Mouse (Mus musculus) heart, embryonic 14.5 days (tissue): ENCODE results near the gene Capn15. TPM values are rescaled to one million over a fixed set of nuclear protein-coding genes. Genes with fewer than 3 reads are reported as not detected.

Experiments used
- ATAC-seq: fragments of 200-750 bp; cut with Nextera tagmentation; 2 replicates; pipeline ENCODE4 v1.8.0; 2017; ENCODE audit warnings: low read depth, moderate TSS enrichment; ENCODE audit not compliant: insufficient number of reproducible peaks, insufficient read depth, low FRiP score
- H3K27ac ChIP-seq, 2 experiments: fragments of 200-500 bp in 1 of 2; fragments of 300-500 bp in 1 of 2; sonication (generic) in 1 of 2; replicated peaks in 1 of 2; 2 replicates each; pipeline ENCODE4 v1.5.1; 2012 to 2014; ENCODE audit warnings: low read depth in 2 of 2, low read length in 2 of 2, control low read depth in 1 of 2, mild to moderate bottlenecking in 1 of 2, mixed read lengths in 1 of 2; ENCODE audit not compliant: control insufficient read depth in 1 of 2, insufficient read depth in 1 of 2
- H3K27me3 ChIP-seq: fragments of 300-500 bp; sonication (generic); 2 replicates; pipeline ENCODE4 v1.6.1; 2014; ENCODE audit warnings: mild to moderate bottlenecking, low read length, control low read depth; ENCODE audit not compliant: control insufficient read depth, insufficient read depth
- H3K36me3 ChIP-seq: fragments of 300-500 bp; sonication (generic); 2 replicates; pipeline ENCODE4 v1.6.1; 2014; ENCODE audit warnings: mild to moderate bottlenecking, control low read depth, low read length, mixed read lengths; ENCODE audit not compliant: control insufficient read depth, insufficient read depth
- H3K4me1 ChIP-seq, 2 experiments: fragments of 200-500 bp in 1 of 2; fragments of 300-500 bp in 1 of 2; sonication (generic) in 1 of 2; 2 replicates each; pipeline ENCODE4 v1.6.1; 2012 to 2014; ENCODE audit warnings: low read length in 2 of 2, control low read depth in 1 of 2, mixed read lengths in 1 of 2; ENCODE audit not compliant: control insufficient read depth in 2 of 2, insufficient read depth in 2 of 2
- H3K4me2 ChIP-seq: fragments of 300-500 bp; sonication (generic); 2 replicates; pipeline ENCODE4 v1.6.1; 2014; ENCODE audit warnings: mild to moderate bottlenecking, low read length
- H3K4me3 ChIP-seq, 2 experiments: fragments of 200-500 bp in 1 of 2; fragments of 300-500 bp in 1 of 2; sonication (generic) in 1 of 2; 2 replicates each; pipeline ENCODE4 v1.5.1; 2012 to 2014; ENCODE audit warnings: low read length in 2 of 2, mild to moderate bottlenecking in 2 of 2, control low read depth in 1 of 2, low read depth in 1 of 2, moderate library complexity in 1 of 2; ENCODE audit not compliant: control insufficient read depth in 1 of 2, insufficient read depth in 1 of 2
- H3K9ac ChIP-seq: fragments of 300-500 bp; sonication (generic); 2 replicates; pipeline ENCODE4 v1.6.1; 2014; ENCODE audit warnings: mild to moderate bottlenecking, low read length
- H3K9me3 ChIP-seq: fragments of 300-500 bp; sonication (generic); 2 replicates; pipeline ENCODE4 v1.6.1; 2016; ENCODE audit warnings: low read length, control low read depth; ENCODE audit not compliant: control insufficient read depth
- WGBS: fragments of 180-500 bp; shearing (Covaris S2); extraction: QIAGEN DNeasy Blood & Tissue Kit; methylation state at CpG from one replicate; pipeline ENCODE4 v1.1.7; 2014; 5-methylcytosine and 5-hydroxymethylcytosine counted together
- polyA plus RNA-seq: library from polyadenylated mRNA; unstranded; fragments of >200 nt; fragmentation: Nextera tagmentation; extraction: Ambion mirVana; gene quantifications from 2 replicates; pipeline ENCODE4 v1.2.1, GENCODE M21; 2014

The Capn15 gene
- polyA plus RNA-seq, 1 experiment from 2014 or later, result 11.3 TPM

- Histone ChIP-seq H3K9ac (no peak overlapping the region), H3K27ac (no peak overlapping the region), H3K36me3 (peaks cover 7% of the 10 kb centered on the region), H3K27me3 (no peaks in the 10 kb centered on the region), H3K4me2 (no peak overlapping the region), H3K4me3 (no peak overlapping the region), H3K9me3 (no peaks in the 10 kb centered on the region), H3K4me1 (peaks cover 5 to 10% of the 10 kb centered on the region in 2 experiments; a peak in 3 of 4 replicates)
- ATAC-seq, result no peak
- 71% methylated on average over 3 of the region's 3 CpGs for WGBS
Measured at GRCm38 (mm10) chr17:25943221-25943620, 42.4 kb downstream of the Capn15 start.

- WGBS, result 83% methylated on average over 2 of the region's 2 CpGs
- Histone ChIP-seq H3K27me3 (no peaks in the 10 kb centered on the region), H3K27ac (no peak overlapping the region), H3K4me1 (peaks cover 5 to 10% of the 10 kb centered on the region in 2 experiments; a peak in 3 of 4 replicates), H3K9ac (no peak overlapping the region), H3K9me3 (no peaks in the 10 kb centered on the region), H3K4me2 (no peak overlapping the region; the same call in 1 of the 2 replicates), H3K4me3 (no peak overlapping the region), H3K36me3 (peaks cover 7% of the 10 kb centered on the region)
- no peak for ATAC-seq
Measured at GRCm38 (mm10) chr17:25942597-25943151, 42.9 kb downstream of the Capn15 start.

- H3K4me2 ChIP-seq, result peak overlapping the region; percentile 76
- peak overlapping the region; percentile 92 for H3K9ac ChIP-seq
- no peaks in the 10 kb centered on the region for H3K27me3 ChIP-seq
- no peaks in the 10 kb centered on the region for H3K9me3 ChIP-seq
- peak overlapping the region; percentile 67 to 99 for H3K4me3 ChIP-seq
- H3K36me3 ChIP-seq, result peaks cover 16% of the 10 kb centered on the region
- peak overlapping the region; percentile 75 to 78 for H3K27ac ChIP-seq
- no peak for ATAC-seq
- WGBS, result 3% methylated on average over 53 of the region's 54 CpGs
- H3K4me1 ChIP-seq, result peaks cover 5 to 10% of the 10 kb centered on the region in 2 experiments; a peak in 3 of 4 replicates
Measured at GRCm38 (mm10) chr17:25941511-25942241, 43.9 kb downstream of the Capn15 start.

- no peak for ATAC-seq
- H3K27me3 ChIP-seq, result no peaks in the 10 kb centered on the region
- H3K4me2 ChIP-seq, result no peak overlapping the region
- H3K9me3 ChIP-seq, result no peaks in the 10 kb centered on the region
- no peak overlapping the region for H3K27ac ChIP-seq
- WGBS, result 88% methylated on average over 1 of the region's 1 CpGs
- H3K36me3 ChIP-seq, result peaks cover 82% of the 10 kb centered on the region
- H3K4me3 ChIP-seq, result no peak overlapping the region
- H3K9ac ChIP-seq, result no peak overlapping the region
- H3K4me1 ChIP-seq, result no peaks in the 10 kb centered on the region
Measured at GRCm38 (mm10) chr17:25934526-25934925, 51.1 kb downstream of the Capn15 start.

GRCm38 (mm10) chr17:25925348-25925747 is 60.2 kb downstream of the Capn15 start:
- WGBS, result 68% methylated on average over 2 of the region's 2 CpGs
- Histone ChIP-seq H3K4me1 (no peaks in the 10 kb centered on the region), H3K9ac (no peak overlapping the region), H3K27ac (no peak overlapping the region), H3K9me3 (no peaks in the 10 kb centered on the region), H3K4me2 (no peak overlapping the region), H3K36me3 (peaks cover 51% of the 10 kb centered on the region), H3K27me3 (no peaks in the 10 kb centered on the region), H3K4me3 (no peak overlapping the region)
- no peak for ATAC-seq

GRCm38 (mm10) chr17:25922120-25922519 is 63.5 kb downstream of the Capn15 start:
- Histone ChIP-seq H3K27me3 (no peaks in the 10 kb centered on the region), H3K4me1 (peaks cover 2 to 18% of the 10 kb centered on the region in 2 experiments; a peak in 2 of 4 replicates), H3K9ac (no peak overlapping the region), H3K4me3 (no peak overlapping the region), H3K9me3 (no peaks in the 10 kb centered on the region), H3K4me2 (no peak overlapping the region), H3K27ac (no peak overlapping the region), H3K36me3 (peaks cover 30% of the 10 kb centered on the region)
- 61% methylated on average over 5 of the region's 5 CpGs for WGBS
- no peak for ATAC-seq

GRCm38 (mm10) chr17:25919786-25920642 is 65.6 kb downstream of the Capn15 start:
- peak overlapping the region; percentile 92 to 97 for H3K27ac ChIP-seq
- peak; percentile 95 for ATAC-seq
- H3K4me1 ChIP-seq, result peaks cover 2 to 20% of the 10 kb centered on the region in 2 experiments; a peak in 2 of 4 replicates
- H3K9me3 ChIP-seq, result no peaks in the 10 kb centered on the region
- under 1% methylated on average over 40 of the region's 40 CpGs for WGBS
- no peaks in the 10 kb centered on the region for H3K27me3 ChIP-seq
- peak overlapping the region; percentile 66 for H3K4me2 ChIP-seq
- peaks cover 14% of the 10 kb centered on the region; the same call in 1 of the 2 replicates for H3K36me3 ChIP-seq
- H3K4me3 ChIP-seq, result peak overlapping the region; percentile 78 to 95
- peak overlapping the region; percentile 74 for H3K9ac ChIP-seq
